Mouse (Mus musculus) adrenal gland, adult 2 months (tissue): ENCODE results near the gene Gm20388. TPM values are rescaled to one million over a fixed set of nuclear protein-coding genes. Genes with fewer than 3 reads are reported as not detected.

Experiments used
- DNase-seq: peaks from one replicate; pipeline ENCODE4 v3.0.0; 2021
- polyA plus RNA-seq: library from polyadenylated mRNA; depleted of rRNA; stranded (reverse); fragments of >200 nt; gene quantifications from 2 replicates; pipeline ENCODE4 v1.2.3, GENCODE M21; 2012
- total RNA-seq, 2 experiments: library from RNA; stranded (reverse); gene quantifications; 2 replicates each; pipeline ENCODE4 v1.2.3; 2021

The Gm20388 gene
- total and polyA plus RNA-seq, 3 experiments, result 5.9 to 50.1 (median 9.9) TPM

DNA sequence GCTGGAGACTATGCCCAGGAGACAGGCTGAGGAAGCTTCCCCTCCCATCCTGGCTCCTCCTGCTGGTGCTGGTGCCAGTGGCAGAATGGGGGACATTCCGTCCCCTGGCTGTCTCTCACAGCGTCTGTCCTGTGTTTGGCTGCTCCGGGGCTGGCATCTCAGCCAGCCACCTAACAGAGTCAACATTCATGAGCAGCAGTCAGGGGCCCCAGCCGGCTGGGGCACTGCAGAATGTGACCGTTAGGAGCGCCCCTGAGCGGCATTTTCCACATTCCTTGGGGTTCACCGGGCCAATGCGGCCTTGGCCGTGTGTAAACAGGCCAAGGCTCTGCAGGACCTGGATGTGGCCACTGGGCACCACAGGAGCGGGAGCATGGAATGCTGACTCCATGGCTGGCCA is 2323.4 kb downstream of the Gm20388 start:
- DNase-seq, result peak; percentile 75

DNA sequence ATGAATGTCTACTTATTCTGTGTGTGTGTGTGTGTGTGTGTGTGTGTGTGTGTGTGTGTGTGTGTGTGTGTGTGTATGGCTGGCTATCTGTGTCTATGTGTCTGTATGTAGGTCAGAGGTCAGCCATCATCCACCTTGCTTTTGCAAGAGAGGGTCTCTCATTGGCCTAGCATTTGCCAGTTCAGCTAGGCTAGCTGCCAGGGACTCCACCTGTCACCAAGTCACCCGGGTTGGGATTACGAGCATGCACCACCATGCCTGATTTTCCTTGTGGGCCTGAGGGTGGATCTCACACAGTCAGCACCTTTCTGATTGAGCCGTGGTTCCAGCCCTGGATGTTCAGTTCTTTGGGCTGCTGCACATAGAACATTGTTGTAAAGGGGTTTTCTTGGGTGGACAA is 2325.9 kb downstream of the Gm20388 start:
- no peak for DNase-seq

DNA sequence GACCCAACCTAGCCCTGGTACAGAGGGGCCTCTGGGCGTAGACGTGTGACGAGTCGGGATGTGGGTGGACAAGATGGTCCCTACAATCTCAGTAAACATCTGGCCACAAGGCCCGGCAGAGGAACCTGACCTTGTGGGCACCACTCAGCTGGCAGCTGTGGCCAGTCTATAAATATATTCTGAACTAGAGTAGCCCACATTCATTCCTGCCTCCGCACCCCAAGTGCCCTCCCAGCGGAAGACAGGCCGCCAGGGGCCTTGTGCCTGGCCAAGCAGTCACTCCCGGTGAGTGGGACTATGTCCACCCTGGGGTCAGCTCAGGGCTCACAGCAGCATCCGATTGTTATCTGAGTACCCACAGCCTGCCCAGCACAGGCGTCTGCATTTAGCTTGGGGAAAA is 2327.6 kb downstream of the Gm20388 start:
- no peak for DNase-seq

DNA sequence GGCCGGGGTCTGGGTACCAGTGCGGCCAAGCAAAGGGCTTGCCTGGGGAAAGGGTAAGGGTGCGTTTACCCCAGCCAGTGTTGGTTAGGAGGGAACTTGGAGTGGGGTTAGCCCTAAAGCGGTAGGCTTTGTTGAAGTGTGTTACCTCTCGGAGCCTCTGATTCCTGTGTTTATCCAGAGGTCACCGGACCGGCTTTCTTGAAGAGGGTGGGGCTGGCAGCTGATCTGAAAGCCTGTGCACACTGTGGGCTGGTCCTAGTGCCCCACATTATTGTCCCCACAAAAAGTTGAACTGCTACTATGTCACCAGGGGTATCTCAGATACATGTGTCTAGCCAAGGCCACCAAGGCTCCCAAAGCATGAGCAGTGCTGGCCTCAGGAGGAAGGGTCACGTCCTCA is 2328.1 kb downstream of the Gm20388 start:
- DNase-seq, result no peak

DNA sequence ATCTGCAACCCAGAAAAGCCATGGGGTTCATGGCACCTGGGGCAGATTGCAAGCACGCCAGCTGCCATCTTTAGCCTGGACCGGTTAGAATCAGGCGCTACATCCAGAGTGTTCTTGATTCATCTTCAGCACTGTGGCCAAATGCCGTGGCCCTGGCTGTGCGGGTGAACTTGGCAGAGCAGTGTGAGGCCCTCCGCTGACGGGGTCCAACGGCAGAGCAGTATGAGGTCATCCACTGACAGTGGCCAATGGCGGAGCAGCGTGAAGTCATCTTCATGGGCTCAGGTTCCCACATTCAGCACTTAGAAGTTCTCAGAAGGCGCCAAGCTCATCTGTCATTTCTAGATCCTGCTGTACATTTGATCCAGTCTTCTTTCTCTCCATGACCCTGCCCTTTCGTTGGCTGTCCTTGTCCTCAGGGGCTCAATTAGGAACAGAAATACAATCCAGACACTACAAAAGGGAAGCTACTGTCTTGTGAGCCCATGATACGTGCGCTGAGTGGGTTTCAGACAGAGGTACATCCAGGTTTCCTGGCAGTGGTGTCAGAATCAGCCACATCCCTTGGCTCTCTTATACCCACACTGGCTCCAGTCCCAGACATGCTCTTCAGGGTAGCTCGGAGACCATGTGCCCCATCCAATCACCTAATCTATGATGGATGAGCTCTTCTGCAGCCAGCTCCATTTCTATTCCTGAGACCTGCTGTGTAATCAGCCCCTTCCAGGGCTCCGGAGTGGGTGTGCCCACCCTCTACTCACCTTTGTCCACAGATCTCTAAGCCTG is 2329.8 kb downstream of the Gm20388 start:
- DNase-seq, result no peak

DNA sequence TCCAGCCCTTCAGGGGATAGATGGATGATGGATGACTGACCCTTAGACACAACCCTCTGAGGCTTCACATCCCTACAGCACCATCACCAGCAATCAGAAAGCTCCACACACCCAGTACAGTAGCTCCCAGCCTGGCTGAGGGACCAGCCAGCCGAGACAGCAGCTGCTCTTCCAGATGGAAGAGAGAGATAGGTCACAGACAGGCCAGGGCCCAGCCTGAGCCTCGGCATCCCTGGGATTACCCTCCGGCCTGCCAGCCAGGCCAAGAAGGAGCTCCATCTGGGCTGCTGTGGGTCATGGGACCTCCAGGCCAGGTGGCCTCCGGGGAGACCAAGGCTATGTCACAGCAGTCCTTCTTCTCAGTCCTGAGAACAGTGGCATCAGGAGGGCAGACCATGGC is 2332.7 kb downstream of the Gm20388 start:
- no peak for DNase-seq

DNA sequence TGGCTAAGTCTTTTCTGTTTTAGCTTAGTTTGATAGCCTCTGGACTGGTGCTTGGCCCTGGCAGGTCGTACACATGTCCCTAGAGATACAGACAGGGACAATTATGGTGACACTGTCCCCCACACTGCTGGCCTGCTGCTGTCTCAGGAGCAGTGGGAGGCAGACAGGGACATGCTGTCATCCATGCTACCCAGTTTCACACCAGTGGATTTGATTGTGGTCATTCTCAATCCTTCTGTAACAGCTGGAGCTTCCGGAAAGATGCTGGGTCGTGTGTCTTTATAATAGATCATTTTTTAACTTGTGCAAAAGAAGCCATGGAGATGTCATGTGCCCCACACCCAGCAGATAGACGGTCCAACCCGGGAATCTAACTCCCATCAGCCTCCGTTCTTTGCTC is 2334.5 kb downstream of the Gm20388 start:
- no peak for DNase-seq

DNA sequence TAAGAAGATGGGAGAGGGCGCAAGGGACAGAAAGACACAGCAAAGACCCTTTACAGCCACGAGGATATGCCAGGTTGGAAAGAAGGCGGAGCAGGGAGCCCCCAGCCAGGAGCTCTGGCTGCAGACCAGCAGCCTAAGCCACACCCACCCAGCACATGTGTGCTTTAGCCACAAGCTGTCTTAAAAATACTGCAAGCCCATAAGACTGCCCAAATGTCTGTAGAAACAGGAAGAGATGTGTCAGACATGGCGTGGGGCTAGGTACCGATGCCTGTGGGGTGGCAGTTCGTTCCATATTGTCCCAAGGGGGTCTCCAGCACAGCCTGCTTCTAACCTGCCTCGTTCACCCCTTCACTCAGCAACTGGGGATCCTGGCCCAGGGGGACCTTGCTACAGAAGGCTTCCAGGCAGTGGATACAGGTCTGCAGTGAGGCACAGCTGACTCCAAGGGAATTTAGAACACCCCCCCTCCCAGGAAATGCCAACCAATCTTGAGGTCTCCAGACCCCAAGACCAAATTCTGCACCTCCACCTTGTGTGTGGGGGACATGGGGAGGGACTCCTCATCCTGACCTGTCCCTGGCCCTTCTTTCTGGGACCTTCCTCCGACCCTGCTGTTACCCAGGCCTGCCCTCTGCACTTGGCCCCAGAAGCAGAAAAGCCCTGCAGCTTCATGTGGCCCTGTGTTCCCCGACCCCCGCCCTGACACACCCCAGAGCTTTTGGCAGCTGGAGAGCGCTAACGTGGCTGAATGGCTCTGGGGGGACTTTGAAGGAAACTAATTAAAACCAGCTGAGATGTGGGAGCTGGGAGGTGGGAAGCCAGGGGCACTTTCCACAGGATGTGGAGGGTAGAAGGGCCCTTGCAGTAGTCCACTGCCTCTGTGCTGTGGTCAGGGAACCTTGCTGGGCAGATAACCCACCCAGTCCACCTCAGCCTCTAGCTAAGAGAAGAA is 2335.9 kb downstream of the Gm20388 start:
- DNase-seq, result no peak

DNA sequence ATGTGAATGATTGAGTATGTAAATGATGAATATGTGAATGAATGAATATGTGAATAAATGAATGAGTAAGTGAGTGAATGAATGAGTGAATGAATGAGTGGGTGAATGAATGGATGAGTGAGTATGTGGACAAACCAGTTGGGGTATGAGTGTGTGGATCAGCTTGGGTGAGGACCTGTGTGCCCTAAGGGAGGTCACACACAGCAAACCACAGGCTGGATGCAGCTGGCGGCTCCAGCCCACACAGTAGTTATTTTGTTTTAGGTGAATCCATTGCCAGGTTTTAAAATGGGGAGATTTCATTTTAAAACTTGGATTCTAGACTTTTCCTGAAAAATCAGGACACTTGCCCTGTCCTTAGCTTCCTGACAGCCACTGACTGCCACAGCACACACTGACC is 2341.1 kb downstream of the Gm20388 start:
- DNase-seq, result no peak

DNA sequence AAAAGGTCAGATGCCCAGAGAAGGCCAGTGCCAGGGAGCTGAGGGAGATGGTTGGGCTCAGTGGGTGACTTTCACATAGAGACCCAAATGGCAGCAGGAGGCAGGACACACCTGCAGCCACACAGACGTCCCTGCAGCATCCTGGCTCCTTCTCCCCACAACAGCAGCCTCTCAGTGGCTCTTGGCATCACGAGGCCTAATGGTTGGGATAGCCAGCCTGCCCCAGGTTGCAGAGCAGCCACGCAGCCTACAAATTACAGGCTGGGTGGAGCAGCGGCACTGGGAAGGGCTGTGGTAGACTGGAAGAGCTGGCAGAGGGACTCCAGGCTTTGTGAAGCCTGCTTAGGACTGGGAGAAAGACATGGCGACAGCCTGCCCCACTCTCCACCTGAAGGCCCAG is 2341.7 kb downstream of the Gm20388 start:
- DNase-seq, result no peak

DNA sequence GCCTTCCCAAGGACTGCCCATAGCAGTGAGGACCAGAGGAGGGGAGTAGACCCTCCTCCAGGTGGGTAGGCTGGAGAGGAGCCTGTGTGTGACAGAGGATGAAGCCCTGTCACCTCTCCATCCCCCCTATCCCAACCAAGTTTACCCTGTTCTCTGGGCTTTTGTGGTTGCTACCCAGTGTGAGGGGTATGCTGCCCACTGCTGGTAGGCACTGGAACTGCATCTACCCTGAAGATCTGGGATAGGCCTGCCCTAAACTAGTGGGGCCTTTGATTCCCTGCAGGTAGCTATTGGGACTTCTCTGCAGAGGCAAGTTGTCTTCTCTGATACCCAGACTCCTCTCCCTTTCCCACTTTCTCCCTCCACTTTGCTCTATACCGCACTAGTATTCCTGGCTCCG is 2348.7 kb downstream of the Gm20388 start:
- peak; percentile 71 for DNase-seq

DNA sequence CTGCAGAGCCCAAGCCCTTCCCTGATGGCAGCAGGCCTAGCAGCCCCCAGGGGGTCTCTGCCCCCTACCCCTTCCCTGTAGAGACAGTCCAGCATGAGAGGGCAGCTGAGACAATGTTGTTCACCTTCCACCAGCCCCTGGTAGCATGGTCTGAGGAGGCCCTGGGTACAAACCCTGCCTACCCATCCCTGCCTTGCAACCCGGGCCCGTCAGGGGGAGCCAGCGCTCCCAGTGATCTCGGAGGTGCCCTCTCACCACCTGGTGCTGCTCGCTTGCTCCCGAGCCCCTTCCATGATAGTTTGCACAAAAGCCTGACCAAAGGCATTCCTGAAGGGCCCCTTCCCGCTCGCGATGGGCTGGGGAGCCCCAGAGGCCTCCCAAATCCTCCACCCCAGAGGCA is 2350.1 kb downstream of the Gm20388 start:
- no peak for DNase-seq

DNA sequence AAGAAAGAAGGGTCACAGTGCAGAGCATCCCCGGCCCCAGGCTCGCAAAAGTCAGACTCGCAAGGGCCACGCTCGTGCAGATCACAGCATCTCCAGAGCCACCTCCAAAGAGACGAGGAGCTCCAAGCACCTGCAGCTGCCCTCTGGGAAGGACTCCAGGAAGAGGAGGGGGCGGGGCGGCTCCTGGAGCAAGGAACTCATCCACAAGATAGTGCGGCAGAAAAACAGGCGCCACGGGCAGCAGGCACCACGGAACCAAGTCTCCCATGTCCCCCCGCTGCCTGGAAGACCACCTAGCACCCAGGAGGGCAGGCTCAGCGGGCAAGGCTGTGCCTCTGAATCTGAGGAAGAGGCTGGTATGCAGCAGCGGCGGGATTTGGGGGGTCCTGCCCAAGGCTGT is 2352.2 kb downstream of the Gm20388 start:
- DNase-seq, result no peak

DNA sequence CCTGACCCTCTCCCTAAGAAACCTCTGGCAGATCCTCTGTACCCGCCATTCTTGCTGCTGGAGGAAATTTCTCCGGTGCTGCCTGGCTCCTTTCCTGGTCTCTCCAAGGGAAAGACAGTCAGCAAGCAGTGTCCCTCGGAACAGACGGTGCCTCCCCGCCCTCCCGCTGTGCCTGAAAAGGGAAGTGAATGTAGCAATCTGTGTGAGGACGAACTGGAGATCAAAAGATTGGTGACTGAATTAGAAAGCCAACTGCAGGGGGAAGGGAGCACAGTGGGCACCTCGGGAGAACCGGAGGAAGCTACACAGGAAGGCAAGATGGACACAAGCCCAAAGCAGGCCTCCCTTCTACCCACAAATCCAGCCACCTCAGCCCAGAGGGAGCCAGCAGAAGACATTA is 2353.6 kb downstream of the Gm20388 start:
- DNase-seq, result no peak

DNA sequence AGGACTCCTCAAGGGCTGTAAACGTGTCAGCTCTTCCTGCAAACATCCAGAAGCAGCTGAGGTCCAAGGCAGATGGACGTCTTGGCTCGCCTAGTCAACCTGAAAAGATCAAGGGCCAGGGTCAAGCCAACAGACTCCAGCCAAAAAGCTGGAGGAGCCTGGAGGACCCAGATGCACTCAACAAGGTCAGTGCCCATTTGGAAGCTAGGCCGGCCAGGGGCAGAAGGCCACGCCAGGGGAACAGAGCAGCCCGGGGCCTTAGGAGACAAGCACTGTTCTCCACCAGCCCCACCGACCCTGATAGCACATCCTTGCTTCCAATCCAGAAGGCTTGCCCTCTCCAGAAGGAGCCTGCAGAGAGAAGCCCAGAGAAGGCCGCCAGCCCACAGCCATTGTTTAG is 2354.9 kb downstream of the Gm20388 start:
- DNase-seq, result no peak

DNA sequence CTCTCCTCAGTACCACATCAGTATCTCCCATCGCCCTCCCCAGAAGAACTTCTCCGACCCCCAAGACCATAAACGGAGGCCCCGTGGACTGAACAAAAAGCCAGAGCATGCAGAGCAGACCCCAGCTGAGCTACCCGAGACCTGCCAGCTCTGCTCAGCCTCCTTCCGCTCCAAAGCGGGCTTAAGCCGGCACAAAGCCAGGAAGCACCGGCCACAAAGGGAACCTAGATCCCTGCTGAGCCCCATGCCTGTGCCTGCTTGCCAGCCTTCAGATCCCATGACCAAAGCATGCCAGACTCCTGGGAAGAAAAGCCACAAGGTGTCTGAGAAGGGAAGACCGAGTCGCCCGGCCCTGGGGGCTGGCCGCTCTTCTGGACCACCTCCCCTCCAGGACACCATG is 2356.2 kb downstream of the Gm20388 start:
- no peak for DNase-seq

DNA sequence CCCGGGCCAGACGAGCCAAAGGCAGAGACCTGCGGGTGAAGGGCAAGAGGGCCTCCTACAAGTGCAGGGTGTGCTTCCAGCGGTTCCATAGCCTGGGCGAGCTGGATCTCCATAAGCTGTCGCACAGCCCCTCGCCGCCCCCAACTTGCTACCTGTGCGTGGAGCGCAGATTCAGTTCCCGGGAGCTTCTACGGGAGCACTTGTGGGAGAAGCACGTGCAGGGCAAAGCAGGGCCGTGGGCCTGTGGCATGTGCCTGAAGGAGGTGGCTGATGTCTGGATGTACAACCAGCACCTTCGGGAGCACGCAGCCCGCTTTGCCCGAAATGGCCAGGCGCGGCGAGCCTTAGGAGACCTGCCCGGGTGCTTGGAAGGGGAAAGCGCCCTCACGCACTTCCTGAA is 2358.2 kb downstream of the Gm20388 start:
- no peak for DNase-seq

DNA sequence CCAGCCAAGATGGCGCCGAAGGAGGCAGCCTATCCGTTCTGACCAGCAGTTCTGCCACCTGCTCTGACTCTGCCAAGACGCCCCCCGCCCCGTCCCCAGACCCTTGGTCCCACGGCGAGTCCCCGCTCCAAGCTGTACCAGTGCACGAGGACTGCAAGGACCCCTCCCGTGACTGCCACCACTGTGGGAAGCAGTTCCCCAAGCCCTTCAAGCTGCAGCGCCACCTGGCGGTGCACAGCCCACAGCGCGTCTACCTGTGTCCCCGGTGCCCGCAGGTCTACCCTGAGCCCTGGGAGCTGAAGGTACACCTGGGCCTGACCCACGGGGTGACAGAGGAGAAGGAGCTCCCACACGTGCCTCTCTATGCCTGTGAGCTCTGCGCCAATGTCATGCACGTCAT is 2358.8 kb downstream of the Gm20388 start:
- peak; percentile 73 for DNase-seq

DNA sequence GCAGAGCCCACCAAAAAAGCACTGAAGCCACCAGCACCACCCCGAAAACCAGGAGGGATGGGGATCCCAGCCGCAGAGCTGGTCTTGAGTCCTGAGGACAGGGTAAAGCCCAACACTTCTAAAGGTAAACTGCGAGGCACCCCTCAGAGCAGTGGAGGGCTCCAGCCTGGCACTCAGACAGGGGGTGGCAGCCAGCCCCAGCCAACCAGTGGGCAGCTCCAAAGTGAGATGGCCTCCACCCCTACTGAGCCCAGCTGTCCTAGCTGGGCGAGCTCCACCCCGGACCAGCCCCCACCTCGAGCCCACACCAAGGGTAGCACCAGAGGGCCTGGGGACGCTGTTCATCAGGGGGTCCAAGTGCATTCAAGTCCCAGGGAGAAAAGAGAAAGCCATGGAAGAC is 2359.9 kb downstream of the Gm20388 start:
- DNase-seq, result no peak

DNA sequence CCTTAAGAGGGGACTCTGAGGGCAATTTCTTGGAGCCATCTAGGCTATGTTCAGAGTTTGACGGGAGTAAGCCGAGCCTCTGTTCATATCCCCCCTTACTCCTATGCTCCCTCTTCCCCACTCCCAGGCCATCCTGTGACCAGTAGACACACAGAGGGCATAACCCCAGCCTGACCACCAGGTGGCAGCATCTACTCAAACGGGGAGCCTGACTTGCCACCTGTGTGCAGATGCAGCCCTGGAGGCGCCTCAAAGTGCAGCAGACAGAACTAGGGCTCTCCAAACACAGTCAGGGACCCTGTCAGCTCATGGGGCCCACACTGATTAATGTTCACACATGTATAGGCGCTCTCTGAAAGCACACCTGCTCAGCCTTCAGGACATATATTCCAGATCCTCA is 2362.5 kb downstream of the Gm20388 start:
- DNase-seq, result peak; percentile 84

DNA sequence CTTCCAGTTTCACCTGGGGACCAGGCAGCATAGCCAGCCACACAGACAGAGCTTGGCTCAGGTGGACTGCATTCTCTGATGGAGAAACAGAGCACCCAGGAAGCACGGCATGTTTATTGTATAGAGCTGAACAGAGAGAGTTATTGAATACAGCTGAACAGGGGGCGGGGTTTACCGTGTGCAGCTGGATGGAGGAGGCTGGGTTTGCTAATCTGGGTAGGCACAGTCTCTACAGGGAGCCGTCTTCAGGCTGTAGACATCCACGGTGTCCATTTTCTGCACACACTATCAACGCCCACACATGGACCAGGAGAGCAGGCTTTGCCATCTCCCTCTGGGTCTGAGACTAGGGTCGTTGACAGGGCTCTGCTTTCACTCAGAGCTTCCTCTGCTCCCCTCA is 2363.2 kb downstream of the Gm20388 start:
- no peak for DNase-seq

DNA sequence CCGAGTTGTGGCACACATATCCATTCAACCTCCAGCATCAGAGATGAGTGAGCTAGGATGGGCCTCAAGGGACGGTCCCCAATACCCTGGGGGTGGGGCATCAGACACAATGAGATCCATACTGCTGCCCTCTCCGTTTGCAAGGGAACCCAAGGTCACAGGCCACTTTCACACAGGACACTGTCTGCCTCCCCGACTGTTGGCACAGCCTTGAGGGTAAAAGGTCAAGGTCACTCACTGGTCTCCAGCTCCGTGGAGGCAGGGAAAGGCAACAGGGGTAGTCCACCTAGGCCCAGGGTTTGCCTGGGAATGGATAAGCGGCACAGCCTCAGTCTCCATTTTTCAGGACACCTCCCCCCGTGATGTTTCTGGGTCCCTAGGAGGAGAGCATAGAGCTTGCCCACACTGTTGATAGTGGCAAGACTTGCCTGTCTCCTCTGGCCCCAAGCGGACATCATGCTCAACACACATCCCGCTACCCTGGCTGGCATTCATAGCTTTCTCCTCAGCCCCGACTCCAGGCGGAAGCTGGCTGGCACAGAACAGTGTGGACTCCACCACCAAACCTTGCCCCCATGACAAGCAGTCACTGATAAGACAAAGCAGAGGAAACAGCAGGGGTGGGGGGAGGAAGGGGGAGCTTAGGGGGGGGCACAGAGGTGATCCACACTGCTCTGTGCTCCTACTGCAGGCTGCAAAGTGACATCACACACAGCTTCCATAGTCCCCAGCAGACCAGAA is 2364.2 kb downstream of the Gm20388 start:
- peak; percentile 45 for DNase-seq

DNA sequence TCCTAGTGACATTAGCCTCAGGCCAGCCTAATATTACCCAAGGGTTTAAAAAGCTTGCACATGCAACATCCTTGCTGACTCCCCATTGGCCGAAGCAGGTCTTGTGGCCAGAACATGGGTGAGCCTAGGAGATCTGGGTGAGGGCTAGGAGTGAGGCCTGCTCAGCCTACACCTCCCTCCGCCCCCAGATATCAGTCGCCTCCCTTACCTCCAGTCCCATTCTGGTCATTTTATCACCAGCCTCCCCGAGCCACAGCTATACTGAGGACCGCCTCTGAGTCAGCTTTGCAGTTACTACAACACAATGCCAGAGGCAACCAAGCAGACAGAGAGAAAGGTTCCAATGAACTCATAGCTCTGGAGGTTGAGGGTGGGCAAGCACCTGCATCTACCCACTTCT is 2365.7 kb downstream of the Gm20388 start:
- no peak for DNase-seq
